Mouse (Mus musculus) kidney, postnatal 14 days (tissue): ENCODE measurements at regions not wholly inside any gene's neighbourhood (a gene's known extent, or its start where the extent isn't known, plus 50 kb on each side); places are given as distances from the start of the nearest gene placed in this dataset.

Experiments
- DNase-seq: peaks from one replicate; pipeline ENCODE4 v3.0.0; 2022; ENCODE audit warnings: mixed read lengths

- DNase-seq = no peak
These were observed 1679.2 kb downstream of the 4930444P10Rik start for GRCm38 (mm10) chr1:14413826-14414445.

GRCm38 (mm10) chr1:14369957-14370833 is 1722.9 kb downstream of the 4930444P10Rik start:
- no peak for DNase-seq

GRCm38 (mm10) chr1:14359998-14360640 is 1733.0 kb downstream of the 4930444P10Rik start:
- DNase-seq = peak; percentile 25
